Mouse (Mus musculus) splenic B cell, adult 2 months (primary cell): ENCODE measurements around the gene Slc29a1.
A peak's percentile ranks its signal among the peaks of the same experiment; 100 is the strongest.
"Not testable (repeated sequence)": the region's sequence is repeated elsewhere in the genome, so short reads cannot be mapped to it uniquely, and the experiment has no call there.

Experiments used
- DNase-seq: peaks from one replicate; pipeline ENCODE4 v3.0.0-alpha.2; 2011; ENCODE audit warnings: low read depth, low spot score
- H3K27me3 ChIP-seq: 2 replicates; pipeline ENCODE4 v1.6.1; 2012; ENCODE audit warnings: mild to moderate bottlenecking, low read length, moderate library complexity, mixed read lengths; ENCODE audit not compliant: control insufficient read depth, poor library complexity, insufficient read depth, severe bottlenecking
- H3K36me3 ChIP-seq: 2 replicates; pipeline ENCODE4 v1.6.1; 2012; ENCODE audit warnings: mild to moderate bottlenecking, low read length, moderate library complexity, mixed read lengths; ENCODE audit not compliant: control insufficient read depth, poor library complexity, insufficient read depth, severe bottlenecking

The Slc29a1 gene

DNA sequence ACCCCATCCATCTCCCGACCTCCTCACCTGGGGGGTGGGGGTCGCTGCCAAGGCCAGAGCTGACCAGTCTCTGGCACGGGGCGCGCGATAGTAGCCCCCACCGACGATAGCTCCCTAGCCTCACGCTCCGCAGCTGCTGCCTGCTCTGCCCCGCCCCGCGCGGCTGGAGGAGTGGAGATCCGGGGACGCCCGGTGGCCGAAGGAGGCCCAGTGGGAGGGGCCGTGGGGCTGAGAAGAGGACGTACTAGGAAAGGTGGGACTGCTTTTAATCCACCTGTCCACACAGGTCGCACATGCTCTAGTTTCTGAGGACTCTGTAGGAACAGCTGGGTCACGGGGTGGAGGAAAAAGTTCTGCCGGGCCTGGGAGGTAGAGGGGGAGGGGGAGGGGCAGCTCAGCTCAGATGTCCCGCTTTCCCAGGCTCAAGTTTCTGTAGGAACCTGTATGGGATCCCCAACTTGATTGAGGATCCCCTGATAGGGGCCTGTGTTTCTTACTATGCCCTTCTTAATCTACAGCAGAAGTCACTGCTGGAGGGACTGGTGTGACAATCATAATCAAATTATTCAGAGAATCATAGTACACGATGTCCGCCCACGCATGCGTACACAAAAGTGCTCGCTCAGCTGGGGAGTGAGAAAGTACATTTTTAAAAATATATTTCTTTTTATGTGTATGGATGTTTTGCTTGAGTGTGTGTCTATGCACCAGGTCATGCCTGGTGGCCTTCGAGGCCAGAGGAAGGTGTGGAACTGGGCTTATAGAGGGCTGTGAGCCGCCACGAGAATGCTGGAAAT is at the start of gene Slc29a1:
Gene Slc29a1, minus strand, starts transcription at position 161 of the 797 bp plus-strand sequence.
- Histone ChIP-seq H3K27me3 (no peaks in the 10 kb centered on the region), H3K36me3 (no peaks in the 10 kb centered on the region)
- DNase-seq = no peak

GRCm38 (mm10) chr17:45644185-45644584 is 44.8 kb upstream of the Slc29a1 start:
- no peaks in the 10 kb centered on the region for H3K27me3 ChIP-seq
- DNase-seq = no peak
- H3K36me3 ChIP-seq = no peaks in the 10 kb centered on the region

GRCm38 (mm10) chr17:45642701-45643100 is 43.3 kb upstream of the Slc29a1 start:
- Histone ChIP-seq H3K36me3 (no peaks in the 10 kb centered on the region), H3K27me3 (no peaks in the 10 kb centered on the region)
- peak; percentile 81 for DNase-seq

DNA sequence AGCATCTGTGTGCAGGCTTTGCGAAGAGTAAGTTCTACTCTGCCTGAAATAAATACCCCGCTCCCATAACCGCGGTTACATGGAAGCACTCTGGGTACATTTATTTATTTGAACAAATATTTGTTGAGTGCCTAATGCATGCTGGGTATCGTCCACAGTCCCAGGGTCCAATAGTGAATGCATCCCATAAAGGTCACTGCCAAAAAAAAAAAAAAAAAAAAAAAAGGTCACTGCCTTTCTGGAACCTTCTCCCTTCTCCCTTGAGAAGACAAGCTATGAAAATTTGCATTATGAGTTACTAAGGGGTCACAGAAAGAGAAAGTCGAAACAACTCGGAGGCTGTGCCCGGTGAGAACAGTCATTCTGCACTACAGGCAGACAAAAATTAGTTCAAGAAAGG is 42.6 kb upstream of the Slc29a1 start:
- H3K27me3 ChIP-seq = no peaks in the 10 kb centered on the region
- DNase-seq = no peak
- no peaks in the 10 kb centered on the region for H3K36me3 ChIP-seq

- no peaks in the 10 kb centered on the region for H3K27me3 ChIP-seq
- no peak for DNase-seq
- no peaks in the 10 kb centered on the region for H3K36me3 ChIP-seq
Observed at GRCm38 (mm10) chr17:45638596-45639295, 39.3 kb upstream of the Slc29a1 start.

GRCm38 (mm10) chr17:45634033-45634432 is 34.6 kb upstream of the Slc29a1 start:
- H3K36me3 ChIP-seq = no peaks in the 10 kb centered on the region

GRCm38 (mm10) chr17:45631940-45632339 is 32.5 kb upstream of the Slc29a1 start:
- Histone ChIP-seq H3K27me3 (no peaks in the 10 kb centered on the region), H3K36me3 (no peaks in the 10 kb centered on the region)
- peak; percentile 89 for DNase-seq

More at GRCm38 (mm10) chr17:45634033-45634432, 34.6 kb upstream of the Slc29a1 start:
- no peak for DNase-seq
- H3K27me3 ChIP-seq = no peaks in the 10 kb centered on the region

- no peak for DNase-seq
- no peaks in the 10 kb centered on the region for H3K27me3 ChIP-seq
Observed at GRCm38 (mm10) chr17:45630992-45631391, 31.6 kb upstream of the Slc29a1 start.

DNA sequence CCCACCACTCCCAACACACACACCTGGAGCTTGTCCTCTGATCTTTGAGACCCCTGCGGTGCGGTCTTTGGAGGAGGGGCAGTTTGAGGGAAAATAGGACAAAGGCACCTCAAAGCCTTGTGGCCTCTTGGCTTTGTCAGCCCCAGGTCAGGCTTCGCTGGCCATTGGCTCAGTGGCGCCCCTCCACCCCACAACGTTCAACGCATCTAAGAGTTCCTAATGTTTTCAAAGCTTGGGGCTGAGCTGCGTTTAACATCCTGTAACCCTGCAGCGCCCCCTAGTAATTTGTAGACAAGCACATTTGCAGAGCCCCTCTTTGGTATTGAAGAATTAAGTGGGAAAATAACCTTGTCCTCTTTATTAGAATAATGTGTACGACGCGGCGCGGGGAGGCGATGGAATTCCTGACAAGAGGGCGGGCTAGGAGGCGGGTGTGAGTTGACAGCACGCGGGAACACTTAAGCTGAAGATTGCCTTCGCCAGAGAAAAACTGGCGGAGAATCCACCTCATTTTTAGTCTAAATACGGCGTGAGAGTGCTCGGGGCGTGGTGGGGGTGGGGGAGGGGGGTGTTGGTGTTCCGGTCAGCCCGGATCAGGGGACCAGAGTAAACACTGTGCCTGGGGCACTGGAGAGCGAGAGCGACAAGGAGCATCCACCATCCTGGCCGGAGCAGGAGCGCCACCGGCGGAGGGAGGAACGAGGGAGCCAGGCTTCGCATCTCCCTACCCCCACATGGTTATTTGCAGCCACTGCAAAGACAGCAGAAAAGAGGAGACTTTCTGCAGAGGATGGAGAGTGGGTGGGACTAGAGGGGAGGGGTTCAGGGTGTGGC is 30.7 kb upstream of the Slc29a1 start:
- DNase-seq = peak; percentile 79
- Histone ChIP-seq H3K27me3 (no peaks in the 10 kb centered on the region), H3K36me3 (no peaks in the 10 kb centered on the region)

More at GRCm38 (mm10) chr17:45630992-45631391, 31.6 kb upstream of the Slc29a1 start:
- H3K36me3 ChIP-seq = no peaks in the 10 kb centered on the region

DNA sequence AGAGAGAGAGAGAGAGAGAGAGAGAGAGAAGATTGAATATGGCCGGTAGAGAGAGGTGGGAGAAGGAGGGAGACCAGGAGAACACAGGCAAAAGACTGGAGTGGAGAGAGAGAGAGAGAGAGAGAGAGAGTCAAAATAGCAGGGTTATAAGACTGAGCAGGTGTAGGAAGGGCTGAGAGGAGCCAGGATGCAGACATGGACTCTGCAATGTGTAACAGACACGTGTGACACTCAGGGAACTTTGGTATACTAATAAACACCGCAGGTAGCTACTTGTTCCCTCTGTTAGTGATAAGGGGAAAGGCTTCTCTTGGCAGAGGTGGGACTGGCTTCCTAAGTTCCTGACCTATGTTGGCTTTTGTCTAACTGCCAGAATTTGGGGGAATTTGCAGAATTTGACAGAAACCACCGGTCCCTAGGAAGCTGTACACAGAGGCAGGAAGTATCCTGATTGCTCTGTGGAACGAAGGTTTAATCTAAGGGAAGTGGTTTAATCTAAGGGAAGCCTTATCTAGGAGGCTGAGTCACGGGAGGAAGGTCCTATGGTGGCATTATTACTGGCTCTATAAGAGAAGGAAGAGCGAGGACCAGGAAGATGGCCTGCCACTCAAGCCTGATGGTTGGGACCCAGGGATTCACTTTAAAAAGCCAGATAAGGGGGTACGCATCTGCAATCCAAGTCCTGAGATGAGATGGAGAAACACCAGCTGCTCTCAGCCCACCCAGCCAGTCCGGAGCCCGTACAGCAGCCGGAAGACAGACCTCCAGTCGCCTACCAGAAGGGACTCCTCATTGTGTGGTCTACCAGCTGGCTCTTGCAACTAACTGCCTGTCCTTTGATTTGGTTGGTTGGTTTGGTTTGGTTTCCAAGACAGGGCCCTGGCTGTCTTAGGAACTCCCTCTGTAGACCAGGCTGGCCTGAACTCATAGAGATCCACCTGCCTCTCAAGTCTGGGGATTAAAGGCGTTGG is 29.8 kb upstream of the Slc29a1 start:
- no peak for DNase-seq
- Histone ChIP-seq H3K27me3 (no peaks in the 10 kb centered on the region), H3K36me3 (no peaks in the 10 kb centered on the region)

- DNase-seq = no peak
- no peaks in the 10 kb centered on the region for H3K27me3 ChIP-seq
- H3K36me3 ChIP-seq = no peaks in the 10 kb centered on the region
Observed at GRCm38 (mm10) chr17:45628160-45628559, 28.8 kb upstream of the Slc29a1 start.

- H3K36me3 ChIP-seq = no peaks in the 10 kb centered on the region
- DNase-seq = peak; percentile 91
- no peaks in the 10 kb centered on the region for H3K27me3 ChIP-seq
Observed at GRCm38 (mm10) chr17:45626577-45627134, 27.2 kb upstream of the Slc29a1 start.

DNA sequence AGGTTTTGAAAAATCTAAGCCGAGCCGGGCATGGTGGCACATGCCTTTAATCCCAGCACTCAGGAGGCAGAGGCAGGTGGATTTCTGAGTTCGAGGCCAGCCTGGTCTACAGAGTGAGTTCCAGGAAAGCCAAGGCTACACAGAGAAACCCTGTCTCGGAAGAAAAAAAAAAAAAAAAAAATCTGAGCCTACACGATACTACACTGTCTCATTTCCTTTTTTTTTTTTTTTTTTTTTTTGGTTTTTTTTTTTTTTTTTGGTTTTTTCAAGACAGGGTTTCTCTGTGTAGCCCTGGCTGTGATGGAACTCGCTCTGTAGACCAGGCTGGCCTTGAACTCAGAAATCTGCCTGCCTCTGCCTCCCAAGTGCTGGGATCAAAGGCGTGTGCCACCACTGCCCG is 24.0 kb upstream of the Slc29a1 start:
- H3K36me3 ChIP-seq, H3K27me3 ChIP-seq, DNase-seq: not testable (repeated sequence)
